31 mouse cellular contexts compared by ENCODE assay signal in the genomic region with DNA sequence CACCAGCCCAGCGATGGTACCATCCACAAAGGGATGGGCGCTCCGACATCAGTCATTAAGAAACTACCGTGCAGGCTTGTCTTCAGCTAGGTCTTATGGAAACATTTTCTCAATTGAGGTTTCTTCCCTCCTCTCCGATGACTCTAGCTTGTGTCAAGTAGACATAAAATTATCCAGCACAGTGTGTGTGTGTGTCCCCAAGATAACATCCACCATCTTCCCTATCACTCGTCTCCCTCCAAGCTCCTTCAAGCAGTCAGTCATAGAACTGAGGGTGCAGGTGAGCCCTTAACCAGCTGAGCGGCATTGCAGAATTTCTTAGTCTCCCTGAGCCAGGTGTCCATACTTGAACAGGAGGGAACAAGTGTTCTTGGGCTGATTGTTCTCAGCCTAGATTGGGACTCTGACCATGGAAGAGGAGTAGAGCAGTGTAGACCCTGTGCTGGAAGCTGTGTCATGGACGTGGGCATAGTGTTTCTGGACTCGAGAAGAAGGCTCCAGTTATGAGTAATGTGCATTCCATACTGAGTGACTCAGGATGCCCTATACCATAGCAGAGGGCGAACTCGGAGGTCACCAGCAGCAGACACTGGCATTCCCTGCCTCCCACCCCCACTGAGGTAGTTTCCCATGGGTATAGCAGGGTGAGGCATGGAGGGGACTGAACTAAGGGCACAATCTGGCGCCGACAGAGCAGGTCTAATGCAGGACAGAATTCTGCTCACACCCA. TPM values are rescaled to one million over a fixed set of nuclear protein-coding genes. Genes with fewer than 3 reads are reported as not detected.
DNase-seq lines count a peak whose midpoint lies in the region; ATAC-seq and TF ChIP-seq lines count a peak whose summit lies in the region.
"Had no signal": no experiment of that assay in that cellular context is flagged by ENCODE, and none has a peak within 500 bp of the region (broad histone marks: within the 10 kb centered on the region; RNA-seq: fewer than 3 reads in every experiment).

No protein-coding gene starts in this region.

- no peak for TF ChIP-seq CTCF in liver, postnatal 0 days (IDR thresholded peaks at IDR 0.05; ENCODE audit: low read depth)

- no peak overlapping the region for H3K27ac ChIP-seq in liver, embryonic 11.5 days (ENCODE audit: low read depth, low read length)
- no peak overlapping the region for H3K27ac ChIP-seq in liver, postnatal 0 days (ENCODE audit: low read depth)
- 0 out of 2 replicates have a peak overlapping the region, but pooled peaks have one; percentile 11 for H3K27ac ChIP-seq in embryonic facial prominence, embryonic 15.5 days (replicated peaks)
- H3K27ac ChIP-seq in liver, embryonic 15.5 days (replicated peaks) = no peak overlapping the region
- H3K27ac ChIP-seq: heart, embryonic 15.5 days; kidney, postnatal 0 days; limb, embryonic 15.5 days; lung, embryonic 15.5 days; midbrain, embryonic 10.5 days; midbrain, embryonic 15.5 days; neural tube, embryonic 12.5 days had no signal

- no peak for TF ChIP-seq EP300 in liver, postnatal 0 days (IDR thresholded peaks at IDR 0.05; ENCODE audit: low read depth)

- ATAC-seq in liver, embryonic 11.5 days (replicated peaks; ENCODE audit: low FRiP score) = peak; percentile 55
- no peak for ATAC-seq in liver, postnatal 0 days
- ATAC-seq in embryonic facial prominence, embryonic 15.5 days (ENCODE audit: insufficient number of reproducible peaks, low FRiP score, low TSS enrichment, low read depth) = no peak
- peak; percentile 41; the same call in 1 of the 2 replicates for ATAC-seq in liver, embryonic 15.5 days (ENCODE audit: insufficient read depth)
- ATAC-seq: forebrain, postnatal 0 days; hindbrain, embryonic 16.5 days; midbrain, embryonic 15.5 days had no signal

- no peak for DNase-seq in liver, embryonic 11.5 days (ENCODE audit: low spot score)
- DNase-seq in liver, postnatal 0 days = no peak
- DNase-seq in 3T3-L1 (ENCODE audit: low read depth, low spot score) = peak; percentile 76
- no peak for DNase-seq in natural killer cell, adult 2 months (ENCODE audit: low spot score in 2 of 2)
- no peak for DNase-seq in spleen, postnatal 4 days (ENCODE audit: low spot score in 2 of 2)
- no peak for DNase-seq in kidney, adult 9 months
- DNase-seq: adrenal gland, postnatal 10 days; B cell, adult 2 months; cerebellum, adult 11-12 months; cerebellum, adult 9-11 months; forebrain, postnatal 0 days; gastrocnemius, postnatal 14 days; kidney, adult 2 months; kidney, postnatal 4 days; layer of hippocampus, postnatal 36 days; left cerebral cortex, postnatal 4 days; lung, postnatal 4 days; right cerebral cortex, postnatal 4 days; thymus, adult 2 months; thymus, postnatal 36 days had no signal

- H3K4me3 ChIP-seq in liver, embryonic 11.5 days (ENCODE audit: low read depth, low read length) = no peak overlapping the region
- no peak overlapping the region for H3K4me3 ChIP-seq in liver, postnatal 0 days (ENCODE audit: low read depth, low read length)
- H3K4me3 ChIP-seq in embryonic facial prominence, embryonic 15.5 days (replicated peaks) = no peak overlapping the region
- no peak overlapping the region for H3K4me3 ChIP-seq in liver, embryonic 15.5 days (replicated peaks)
- H3K4me3 ChIP-seq: heart, embryonic 15.5 days; limb, embryonic 15.5 days; lung, embryonic 15.5 days; midbrain, embryonic 10.5 days; midbrain, embryonic 15.5 days; neural tube, embryonic 12.5 days had no signal

- no peak overlapping the region for H3K4me2 ChIP-seq in liver, embryonic 11.5 days
- no peak overlapping the region for H3K4me2 ChIP-seq in liver, postnatal 0 days (ENCODE audit: low read depth, low read length)
- no peak overlapping the region for H3K4me2 ChIP-seq in embryonic facial prominence, embryonic 15.5 days (replicated peaks)
- no peak overlapping the region for H3K4me2 ChIP-seq in liver, embryonic 15.5 days
- H3K4me2 ChIP-seq: heart, embryonic 15.5 days; limb, embryonic 15.5 days; lung, embryonic 15.5 days; midbrain, embryonic 15.5 days; neural tube, embryonic 12.5 days had no signal

- peaks cover 46% of the 10 kb centered on the region for H3K4me1 ChIP-seq in liver, embryonic 11.5 days (replicated peaks; ENCODE audit: control insufficient read depth, insufficient read depth, low read length)
- peaks cover 37% of the 10 kb centered on the region for H3K4me1 ChIP-seq in liver, postnatal 0 days (ENCODE audit: insufficient read depth)
- peaks cover 45% of the 10 kb centered on the region for H3K4me1 ChIP-seq in embryonic facial prominence, embryonic 15.5 days
- peaks cover 53% of the 10 kb centered on the region for H3K4me1 ChIP-seq in liver, embryonic 15.5 days (replicated peaks)

- no peaks in the 10 kb centered on the region for H3K27me3 ChIP-seq in liver, embryonic 11.5 days (replicated peaks; ENCODE audit: control insufficient read depth, insufficient read depth, low read length)
- no peaks in the 10 kb centered on the region for H3K27me3 ChIP-seq in liver, postnatal 0 days (ENCODE audit: insufficient read depth, low read length)
- no peaks in the 10 kb centered on the region for H3K27me3 ChIP-seq in embryonic facial prominence, embryonic 15.5 days
- H3K27me3 ChIP-seq in liver, embryonic 15.5 days = no peaks in the 10 kb centered on the region
- H3K27me3 ChIP-seq: CH12.LX; heart, embryonic 15.5 days; limb, embryonic 15.5 days; lung, embryonic 15.5 days; midbrain, embryonic 15.5 days; neural tube, embryonic 12.5 days had no signal

- H3K9ac ChIP-seq in liver, embryonic 11.5 days (ENCODE audit: low read depth, low read length) = no peak overlapping the region
- no peak overlapping the region for H3K9ac ChIP-seq in liver, postnatal 0 days (replicated peaks)
- H3K9ac ChIP-seq in embryonic facial prominence, embryonic 15.5 days = no peak overlapping the region
- no peak overlapping the region for H3K9ac ChIP-seq in liver, embryonic 15.5 days
- H3K9ac ChIP-seq: forebrain, postnatal 0 days; heart, embryonic 15.5 days; limb, embryonic 15.5 days; lung, embryonic 15.5 days; midbrain, embryonic 15.5 days; neural tube, embryonic 12.5 days had no signal

- H3K9me3 ChIP-seq in liver, embryonic 11.5 days (ENCODE audit: control insufficient read depth, low read length) = no peaks in the 10 kb centered on the region
- no peaks in the 10 kb centered on the region for H3K9me3 ChIP-seq in liver, postnatal 0 days (ENCODE audit: low read length)
- H3K9me3 ChIP-seq in embryonic facial prominence, embryonic 15.5 days (replicated peaks) = no peaks in the 10 kb centered on the region
- no peaks in the 10 kb centered on the region for H3K9me3 ChIP-seq in liver, embryonic 15.5 days (replicated peaks)
- H3K9me3 ChIP-seq: heart, embryonic 15.5 days; limb, embryonic 15.5 days; lung, embryonic 15.5 days; midbrain, embryonic 10.5 days; midbrain, embryonic 15.5 days; neural tube, embryonic 12.5 days had no signal

- no peaks in the 10 kb centered on the region for H3K36me3 ChIP-seq in liver, embryonic 11.5 days (ENCODE audit: control insufficient read depth, insufficient read depth, low read length)
- H3K36me3 ChIP-seq in liver, postnatal 0 days (replicated peaks; ENCODE audit: insufficient read depth, low read length) = no peaks in the 10 kb centered on the region
- H3K36me3 ChIP-seq in embryonic facial prominence, embryonic 15.5 days = no peaks in the 10 kb centered on the region
- H3K36me3 ChIP-seq in liver, embryonic 15.5 days (replicated peaks) = no peaks in the 10 kb centered on the region
- H3K36me3 ChIP-seq: heart, embryonic 15.5 days; limb, embryonic 15.5 days; lung, embryonic 15.5 days; midbrain, embryonic 10.5 days; midbrain, embryonic 15.5 days; neural tube, embryonic 12.5 days had no signal

- 77% methylated on average over 13 of the region's 13 CpGs for WGBS in liver, embryonic 11.5 days
- WGBS in liver, postnatal 0 days (ENCODE audit: insufficient replicate concordance) = 78% methylated on average over 13 of the region's 13 CpGs
- 83% methylated on average over 13 of the region's 13 CpGs for WGBS in embryonic facial prominence, embryonic 15.5 days
- WGBS in liver, embryonic 15.5 days (ENCODE audit: insufficient replicate concordance) = 61% methylated on average over 13 of the region's 13 CpGs

RNA-seq across cellular contexts. Expression of gene Hpcal1, which starts 32.0 kb away (rescaled TPM):
- polyA plus RNA-seq in liver, embryonic 11.5 days (2014; fragmentation: Nextera tagmentation; extraction: Ambion mirVana) = 30.2 and 31.8 TPM in 2 replicates
- polyA plus RNA-seq in liver, postnatal 0 days (2015; fragmentation: Nextera tagmentation; extraction: Ambion mirVana) = 18.6 and 20.8 TPM in 2 replicates
- 57.2 and 60.5 TPM in 2 replicates for polyA plus RNA-seq in embryonic facial prominence, embryonic 15.5 days (2015; fragmentation: Nextera tagmentation; extraction: Ambion mirVana)
- 20.3 and 22.2 TPM in 2 replicates for polyA plus RNA-seq in liver, embryonic 15.5 days (2015; fragmentation: Nextera tagmentation; extraction: Ambion mirVana)

Comparison
In these comparisons a context has a peak if more than half of its experiments do, and no peak if none do; other contexts are left out.
1. ATAC-seq: peak in liver, embryonic 11.5 days (single experiment) and liver, embryonic 15.5 days (single experiment); none in liver, postnatal 0 days (single experiment) and embryonic facial prominence, embryonic 15.5 days (single experiment).